Comparison of ENCODE assay signal across 25 mouse cellular contexts in genomic region chr14:56462090-56462489, GRCm38 (mm10). TPM values are rescaled to one million over a fixed set of nuclear protein-coding genes. Genes with fewer than 3 reads are reported as not detected.
A peak's percentile ranks its signal among the peaks of the same experiment; 100 is the strongest.
DNase-seq lines count a peak whose midpoint lies in the region; ATAC-seq and TF ChIP-seq lines count a peak whose summit lies in the region.
"Had no signal": no experiment of that assay in that cellular context is flagged by ENCODE, and none has a peak within 500 bp of the region (broad histone marks: within the 10 kb centered on the region; RNA-seq: fewer than 3 reads in every experiment).

No protein-coding gene starts in this region.

- H3K36me3 ChIP-seq in kidney, postnatal 0 days (ENCODE audit: insufficient read depth, low read length) = no peaks in the 10 kb centered on the region
- no peaks in the 10 kb centered on the region for H3K36me3 ChIP-seq in kidney, embryonic 16.5 days (ENCODE audit: insufficient read depth, low read length)
- H3K36me3 ChIP-seq in lung, embryonic 16.5 days (ENCODE audit: control insufficient read depth, insufficient read depth, low read length) = no peaks in the 10 kb centered on the region
- peaks cover 16 to 28% of the 10 kb centered on the region in 2 experiments for H3K36me3 ChIP-seq in MEL (ENCODE audit: control insufficient read depth in 1 of 2, insufficient read depth in 2 of 2, low read length in 2 of 2)
- H3K36me3 ChIP-seq: embryonic facial prominence, embryonic 13.5 days; forebrain, embryonic 15.5 days; G1E had no signal

- ATAC-seq in kidney, postnatal 0 days (replicated peaks; ENCODE audit: low FRiP score, low read depth) = no peak
- no peak for ATAC-seq in kidney, embryonic 16.5 days (ENCODE audit: low FRiP score, low TSS enrichment)
- peak; percentile 45; the same call in 1 of the 2 replicates for ATAC-seq in lung, embryonic 16.5 days (ENCODE audit: low read depth)
- no peak for ATAC-seq in frontal cortex, adult (ENCODE audit: low TSS enrichment)
- ATAC-seq: CD4-positive, CD25-positive, alpha-beta regulatory T cell, adult 4 months; forebrain, embryonic 13.5 days; forebrain, embryonic 15.5 days; forebrain, postnatal 0 days had no signal

- H3K9me3 ChIP-seq in kidney, postnatal 0 days (replicated peaks; ENCODE audit: low read length) = no peaks in the 10 kb centered on the region
- no peaks in the 10 kb centered on the region for H3K9me3 ChIP-seq in kidney, embryonic 16.5 days (ENCODE audit: low read length)
- no peaks in the 10 kb centered on the region; the same call in 1 of the 2 replicates for H3K9me3 ChIP-seq in lung, embryonic 16.5 days (ENCODE audit: control insufficient read depth, low read length)
- H3K9me3 ChIP-seq in MEL (replicated peaks; ENCODE audit: insufficient read depth, low read length) = no peaks in the 10 kb centered on the region
- H3K9me3 ChIP-seq: embryonic facial prominence, embryonic 13.5 days; forebrain, embryonic 13.5 days; forebrain, embryonic 15.5 days; G1E had no signal

- TF ChIP-seq RAD21 in MEL (IDR thresholded peaks at IDR 0.05; ENCODE audit: low read depth, low read length) = no peak

- TF ChIP-seq POLR2A in MEL (IDR thresholded peaks at IDR 0.05; ENCODE audit: control insufficient read depth in 1 of 2, insufficient read depth in 1 of 2, low read depth in 1 of 2, low read length in 2 of 2, poor library complexity in 1 of 2) = no peak

- no peaks in the 10 kb centered on the region for H3K4me1 ChIP-seq in kidney, postnatal 0 days (replicated peaks; ENCODE audit: insufficient read depth, low read length)
- no peaks in the 10 kb centered on the region for H3K4me1 ChIP-seq in kidney, embryonic 16.5 days (ENCODE audit: insufficient read depth, low read length)
- H3K4me1 ChIP-seq in lung, embryonic 16.5 days (replicated peaks; ENCODE audit: control insufficient read depth, insufficient read depth, low read length) = no peaks in the 10 kb centered on the region
- H3K4me1 ChIP-seq in MEL (ENCODE audit: control insufficient read depth in 1 of 2, insufficient read depth in 2 of 2, low read length in 2 of 2) = peaks cover 2 to 11% of the 10 kb centered on the region in 2 experiments; a peak in 2 of 4 replicates
- H3K4me1 ChIP-seq: embryonic facial prominence, embryonic 13.5 days; forebrain, embryonic 13.5 days; forebrain, embryonic 15.5 days had no signal

- H3K4me2 ChIP-seq in kidney, postnatal 0 days (ENCODE audit: low read length) = no peak overlapping the region
- H3K4me2 ChIP-seq in kidney, embryonic 16.5 days (replicated peaks; ENCODE audit: low read depth, low read length) = no peak overlapping the region
- H3K4me2 ChIP-seq in lung, embryonic 16.5 days (ENCODE audit: low read depth, low read length) = no peak overlapping the region
- H3K4me2 ChIP-seq: embryonic facial prominence, embryonic 13.5 days; forebrain, embryonic 13.5 days; forebrain, embryonic 15.5 days had no signal

- H3K4me3 ChIP-seq in kidney, postnatal 0 days (replicated peaks; ENCODE audit: low read depth, low read length) = no peak overlapping the region
- H3K4me3 ChIP-seq in kidney, embryonic 16.5 days (ENCODE audit: low read length) = no peak overlapping the region
- no peak overlapping the region for H3K4me3 ChIP-seq in lung, embryonic 16.5 days (ENCODE audit: low read length)
- no peak overlapping the region for H3K4me3 ChIP-seq in MEL (ENCODE audit: control insufficient read depth in 1 of 2, insufficient read depth in 1 of 2, low read depth in 2 of 2, low read length in 2 of 2)
- H3K4me3 ChIP-seq: embryonic facial prominence, embryonic 13.5 days; forebrain, embryonic 13.5 days; forebrain, embryonic 15.5 days had no signal

- no peaks in the 10 kb centered on the region for H3K79me2 ChIP-seq in MEL (ENCODE audit: control insufficient read depth, insufficient read depth, low read length, poor library complexity)

- no peak overlapping the region for H3K27ac ChIP-seq in kidney, postnatal 0 days
- no peak overlapping the region for H3K27ac ChIP-seq in kidney, embryonic 16.5 days (ENCODE audit: low read length)
- no peak overlapping the region for H3K27ac ChIP-seq in lung, embryonic 16.5 days (ENCODE audit: low read length)
- no peak overlapping the region for H3K27ac ChIP-seq in MEL (ENCODE audit: control insufficient read depth, low read depth, low read length)
- H3K27ac ChIP-seq: embryonic facial prominence, embryonic 13.5 days; forebrain, embryonic 13.5 days; forebrain, embryonic 15.5 days had no signal

- TF ChIP-seq CTCF in kidney, postnatal 0 days (IDR thresholded peaks at IDR 0.05; ENCODE audit: low read depth) = no peak
- TF ChIP-seq CTCF in MEL (IDR thresholded peaks at IDR 0.05 in 2 of 3, conservative IDR thresholded peaks at IDR 0.05 in 1 of 3; ENCODE audit: control insufficient read depth in 1 of 3, insufficient read depth in 1 of 3, low read depth in 2 of 3, low read length in 3 of 3, poor library complexity in 1 of 3, severe bottlenecking in 1 of 3) = no peak

- peak; percentile 41 to 71; a peak in 2 of 4 replicates for TF ChIP-seq EP300 in MEL (IDR thresholded peaks at IDR 0.05; ENCODE audit: low read depth in 1 of 2, low read length in 2 of 2)

- no peak overlapping the region for H3K9ac ChIP-seq in kidney, postnatal 0 days (ENCODE audit: low read depth, low read length)
- no peak overlapping the region for H3K9ac ChIP-seq in kidney, embryonic 16.5 days (replicated peaks; ENCODE audit: low read length)
- no peak overlapping the region for H3K9ac ChIP-seq in lung, embryonic 16.5 days (ENCODE audit: low read length)
- H3K9ac ChIP-seq in MEL (ENCODE audit: control insufficient read depth, low read depth, low read length, poor library complexity, severe bottlenecking) = no peak overlapping the region
- H3K9ac ChIP-seq: embryonic facial prominence, embryonic 13.5 days; forebrain, embryonic 13.5 days; forebrain, embryonic 15.5 days; forebrain, postnatal 0 days had no signal

- peak; percentile 22 for DNase-seq in kidney, postnatal 0 days (ENCODE audit: low spot score)
- DNase-seq in lung, postnatal 10 days = no peak
- peak; percentile 62 for DNase-seq in MEL (ENCODE audit: low read depth, low spot score)
- DNase-seq in heart, adult 8-10 months (ENCODE audit: low spot score) = no peak
- DNase-seq: adrenal gland, adult 2 months; adrenal gland, postnatal 10 days; adrenal gland, postnatal 25 days; B cell, adult 2 months; cerebellum, adult 11 months; cerebellum, adult 18-20 months; cerebellum, adult 8-10 months; cerebellum, adult 9-11 months; cerebellum, postnatal 14 days; cerebellum, postnatal 36 days; embryo, embryonic 11 days; forebrain, postnatal 0 days had no signal

- H3K27me3 ChIP-seq in kidney, postnatal 0 days (ENCODE audit: insufficient read depth, low read length) = no peaks in the 10 kb centered on the region
- H3K27me3 ChIP-seq in kidney, embryonic 16.5 days (ENCODE audit: insufficient read depth, low read length) = no peaks in the 10 kb centered on the region
- no peaks in the 10 kb centered on the region for H3K27me3 ChIP-seq in lung, embryonic 16.5 days (ENCODE audit: control insufficient read depth, insufficient read depth, low read depth, low read length)
- no peaks in the 10 kb centered on the region for H3K27me3 ChIP-seq in MEL (ENCODE audit: control insufficient read depth in 1 of 2, insufficient read depth in 2 of 2, low read length in 2 of 2)
- H3K27me3 ChIP-seq: CH12.LX; embryonic facial prominence, embryonic 13.5 days; forebrain, embryonic 13.5 days; forebrain, embryonic 15.5 days had no signal

- WGBS in kidney, postnatal 0 days = 49% methylated on average over 2 of the region's 2 CpGs
- WGBS in kidney, embryonic 16.5 days = 48% methylated on average over 2 of the region's 2 CpGs
- 23% methylated on average over 2 of the region's 2 CpGs for WGBS in lung, embryonic 16.5 days

TF ChIP-seq in MEL, 35 proteins besides CTCF, POLR2A, EP300 and RAD21 (continues in another document):
- no peak for TF ChIP-seq ZMIZ1 (IDR thresholded peaks at IDR 0.05; ENCODE audit: low read depth, low read length)
- 0 out of 2 replicates have a peak, but pooled peaks have one; percentile 10 for TF ChIP-seq TAL1 (IDR thresholded peaks at IDR 0.05; ENCODE audit: low read length)
- 0 out of 2 replicates have a peak, but pooled peaks have one; percentile 15 for TF ChIP-seq RCOR1 (IDR thresholded peaks at IDR 0.05; ENCODE audit: low read depth, low read length)
- TF ChIP-seq USF1 (IDR thresholded peaks at IDR 0.05; ENCODE audit: low read depth, low read length) = no peak
- no peak for TF ChIP-seq CHD2 (IDR thresholded peaks at IDR 0.05; ENCODE audit: low read length)
- TF ChIP-seq SMC3 (IDR thresholded peaks at IDR 0.05; ENCODE audit: low read depth, low read length) = no peak
- no peak for TF ChIP-seq USF2 (IDR thresholded peaks at IDR 0.05; ENCODE audit: borderline replicate concordance in 1 of 2, insufficient read depth in 1 of 2, low read depth in 1 of 2, low read length in 2 of 2)
- TF ChIP-seq MEF2A (IDR thresholded peaks at IDR 0.05; ENCODE audit: extremely low read depth, insufficient replicate concordance, low read depth, low read length, poor library complexity, severe bottlenecking) = no peak
- TF ChIP-seq UBTF (IDR thresholded peaks at IDR 0.05; ENCODE audit: borderline replicate concordance, insufficient read depth, low read depth, low read length) = no peak
- no peak for TF ChIP-seq ELF1 (IDR thresholded peaks at IDR 0.05; ENCODE audit: low read depth, low read length)
- TF ChIP-seq MYC (IDR thresholded peaks at IDR 0.05; ENCODE audit: low read depth, low read length) = no peak
- TF ChIP-seq CHD1 (IDR thresholded peaks at IDR 0.05; ENCODE audit: low read depth, low read length) = no peak
- TF ChIP-seq E2F4 (IDR thresholded peaks at IDR 0.05; ENCODE audit: borderline replicate concordance, low read depth, low read length) = no peak
- no peak for TF ChIP-seq POLR2AphosphoS5 (IDR thresholded peaks at IDR 0.05; ENCODE audit: borderline replicate concordance, low read depth, low read length)
- no peak for TF ChIP-seq ZKSCAN1 (IDR thresholded peaks at IDR 0.05; ENCODE audit: low read depth, low read length)
- TF ChIP-seq GATA1 (IDR thresholded peaks at IDR 0.05; ENCODE audit: low read depth, low read length) = 0 out of 2 replicates have a peak, but pooled peaks have one; percentile 28
- TF ChIP-seq KAT2A (conservative IDR thresholded peaks at IDR 0.05; ENCODE audit: low read depth, low read length) = no peak
- TF ChIP-seq POLR2AphosphoS2 (IDR thresholded peaks at IDR 0.05; ENCODE audit: low read length) = no peak
- no peak for TF ChIP-seq TBP (IDR thresholded peaks at IDR 0.05; ENCODE audit: low read depth, low read length)

RNA-seq across cellular contexts. Expression of gene Rnf17, which starts 59.7 kb away (rescaled TPM):
- 0.51 and 1.3 TPM in 2 replicates for polyA plus RNA-seq in kidney, postnatal 0 days (2015; fragmentation: Nextera tagmentation; extraction: Ambion mirVana)
- 0.92 and 1.2 TPM in 2 replicates for polyA plus RNA-seq in kidney, embryonic 16.5 days (2015; fragmentation: Nextera tagmentation; extraction: Ambion mirVana)
- 1.1 and 1.4 TPM in 2 replicates for polyA plus RNA-seq in lung, embryonic 16.5 days (2015; fragmentation: Nextera tagmentation; extraction: Ambion mirVana)
- 46.4 and 49.8 TPM in 2 replicates for total RNA-seq in MEL (2012; rRNA removed)
- polyA plus RNA-seq in MEL (2012; ENCODE audit: insufficient read depth in 1 of 2, insufficient read length in 2 of 2, low read depth in 1 of 2, low replicate concordance in 2 of 2, missing spikeins in 1 of 2) = 100 to 1,000 TPM in 1 of 2 experiments, 10 to 100 TPM in 1; 37.0 to 183 TPM
- total RNA-seq in heart, adult 8-10 months (2022) = under 1 TPM; 0.38 to 0.79 (median 0.48) TPM
- total RNA-seq: CH12.LX had no signal
- polyA plus RNA-seq: adrenal gland, adult 2 months; G1E had no signal

Comparison
In these comparisons a context has a peak if more than half of its experiments do, and no peak if none do; other contexts are left out.
1. DNase-seq: peak in kidney, postnatal 0 days (single experiment) and MEL (single experiment); none in lung, postnatal 10 days (single experiment) and heart, adult 8-10 months (single experiment).
2. RNA of gene Rnf17, which starts 59.7 kb away (polyA plus RNA-seq): 37.0 to 183 TPM in MEL; 1.1 to 1.4 TPM in lung, embryonic 16.5 days, 0.51 to 1.3 TPM in kidney, postnatal 0 days and 0.92 to 1.2 TPM in kidney, embryonic 16.5 days; every median in the first group is over 10 times any median in the second.